Mouse (Mus musculus) midbrain, embryonic 11.5 days (tissue): Measurements from ENCODE around the gene Esyt2. TPM values are rescaled to one million over a fixed set of nuclear protein-coding genes. Genes with fewer than 3 reads are reported as not detected.

Source experiments
- ATAC-seq: fragments of 200-750 bp; cut with Nextera tagmentation; 2 replicates; pipeline ENCODE4 v1.8.0; 2017; ENCODE audit warnings: moderate TSS enrichment, moderate library complexity; ENCODE audit not compliant: low FRiP score
- DNase-seq: peaks from one replicate; pipeline ENCODE4 v3.0.0; 2015; ENCODE audit warnings: low spot score; ENCODE audit errors: missing footprints
- H3K27ac ChIP-seq: fragments of 300-500 bp; sonication (generic); 2 replicates; pipeline ENCODE4 v1.5.1; 2014; ENCODE audit warnings: low read depth, low read length
- H3K27me3 ChIP-seq: fragments of 300-500 bp; sonication (generic); 2 replicates; pipeline ENCODE4 v1.6.1; 2014; ENCODE audit warnings: mild to moderate bottlenecking, low read length, moderate library complexity, mixed read lengths; ENCODE audit not compliant: control insufficient read depth, insufficient read depth
- H3K36me3 ChIP-seq: fragments of 300-500 bp; sonication (generic); 2 replicates; pipeline ENCODE4 v1.6.1; 2014; ENCODE audit warnings: mild to moderate bottlenecking, low read length, moderate library complexity, mixed read lengths; ENCODE audit not compliant: control insufficient read depth, insufficient read depth
- H3K4me1 ChIP-seq: fragments of 300-500 bp; sonication (generic); 2 replicates; pipeline ENCODE4 v1.6.1; 2014; ENCODE audit warnings: low read length; ENCODE audit not compliant: control insufficient read depth, insufficient read depth
- H3K4me2 ChIP-seq: fragments of 300-500 bp; sonication (generic); 2 replicates; pipeline ENCODE4 v1.6.1; 2014; ENCODE audit warnings: mild to moderate bottlenecking, moderate library complexity
- H3K4me3 ChIP-seq: fragments of 300-500 bp; sonication (generic); 2 replicates; pipeline ENCODE4 v1.5.1; 2014; ENCODE audit warnings: low read depth, low read length
- H3K9ac ChIP-seq: fragments of 300-500 bp; sonication (generic); 2 replicates; pipeline ENCODE4 v1.6.1; 2014; ENCODE audit warnings: low read length
- H3K9me3 ChIP-seq: fragments of 300-500 bp; sonication (generic); 2 replicates; pipeline ENCODE4 v1.6.1; 2016; ENCODE audit warnings: low read length; ENCODE audit not compliant: control insufficient read depth
- WGBS: fragments of 180-500 bp; shearing (Covaris S2); extraction: QIAGEN DNeasy Blood & Tissue Kit; methylation state at CpG from one replicate; pipeline ENCODE4 v1.1.7; 2014; 5-methylcytosine and 5-hydroxymethylcytosine counted together
- polyA plus RNA-seq: library from polyadenylated mRNA; unstranded; fragments of >200 nt; fragmentation: Nextera tagmentation; extraction: Ambion mirVana; gene quantifications from 2 replicates; pipeline ENCODE4 v1.2.1, GENCODE M21; 2014

The Esyt2 gene
- polyA plus RNA-seq, 1 experiment from 2014 or later = 17.8 TPM

DNA sequence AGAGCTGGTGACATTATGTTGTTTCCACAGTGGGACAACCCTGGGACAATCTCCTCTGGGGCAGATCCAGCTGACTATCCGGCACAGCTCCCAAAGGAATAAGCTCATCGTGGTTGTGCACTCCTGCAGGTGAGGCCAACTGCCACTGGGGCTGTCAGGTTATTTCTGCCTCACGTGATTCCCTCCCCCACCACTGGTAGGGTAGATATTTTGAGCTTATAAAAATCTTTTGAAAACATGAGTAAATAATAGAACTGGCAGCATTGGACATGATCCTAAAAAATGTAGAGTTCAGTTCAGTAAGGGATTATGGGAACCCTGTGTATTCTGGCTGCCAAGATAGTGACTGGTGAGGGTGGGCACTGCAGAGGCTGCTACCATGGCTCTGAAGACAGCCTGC lies 85.9 kb downstream of the Esyt2 start:
- no peaks in the 10 kb centered on the region; the same call in 1 of the 2 replicates for H3K36me3 ChIP-seq
- 88% methylated on average over 3 of the region's 3 CpGs for WGBS
- H3K9me3 ChIP-seq = no peaks in the 10 kb centered on the region
- H3K4me1 ChIP-seq = no peaks in the 10 kb centered on the region
- no peak overlapping the region for H3K27ac ChIP-seq
- H3K27me3 ChIP-seq = no peaks in the 10 kb centered on the region
- H3K4me2 ChIP-seq = no peak overlapping the region
- DNase-seq = no peak
- ATAC-seq = no peak
- no peak overlapping the region for H3K9ac ChIP-seq
- H3K4me3 ChIP-seq = no peak overlapping the region

DNA sequence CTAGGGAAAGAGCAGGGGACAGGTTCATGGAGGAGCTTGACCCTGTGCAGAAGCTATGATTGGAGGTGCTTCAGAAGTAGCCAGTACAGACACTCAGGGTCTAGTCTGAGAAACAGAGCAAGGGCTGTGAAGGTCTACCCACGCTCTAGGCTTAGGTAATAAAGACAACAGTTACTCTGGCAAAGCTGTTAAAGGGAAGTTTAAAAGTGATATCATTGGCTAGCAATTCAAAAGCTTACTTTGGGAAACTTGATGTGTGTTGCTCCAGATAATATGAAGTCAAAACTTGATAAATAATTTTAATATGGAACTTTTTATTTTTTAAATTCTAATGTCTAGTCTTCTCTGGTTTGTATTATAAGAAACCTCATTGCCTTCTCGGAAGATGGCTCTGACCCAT lies 86.3 kb downstream of the Esyt2 start:
- H3K27ac ChIP-seq = no peak overlapping the region
- H3K9me3 ChIP-seq = no peaks in the 10 kb centered on the region
- 96% methylated on average over 2 of the region's 2 CpGs for WGBS
- no peak overlapping the region for H3K9ac ChIP-seq
- no peaks in the 10 kb centered on the region for H3K27me3 ChIP-seq
- H3K4me3 ChIP-seq = no peak overlapping the region
- no peak overlapping the region for H3K4me2 ChIP-seq
- ATAC-seq = no peak
- H3K4me1 ChIP-seq = no peaks in the 10 kb centered on the region
- no peaks in the 10 kb centered on the region; the same call in 1 of the 2 replicates for H3K36me3 ChIP-seq
- no peak for DNase-seq

DNA sequence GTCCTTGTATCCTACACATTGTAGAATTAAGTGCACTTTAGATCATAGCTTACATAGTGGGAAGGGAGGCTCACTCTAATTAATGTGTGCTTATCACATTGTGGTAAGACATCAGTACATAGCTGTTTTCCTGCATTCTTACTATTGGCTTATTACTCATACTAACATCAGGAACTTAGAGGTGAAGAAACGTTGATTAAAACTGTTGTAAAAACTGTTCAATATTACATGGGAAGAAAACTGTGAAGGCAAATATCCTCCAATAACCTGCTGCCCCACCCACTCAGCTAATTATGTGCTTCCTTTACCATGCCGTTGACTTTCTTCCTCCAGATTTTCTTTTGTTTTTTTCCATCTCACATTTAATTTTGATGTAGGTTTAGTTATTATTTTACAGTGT lies 87.9 kb downstream of the Esyt2 start:
- WGBS = 89% methylated on average over 2 of the region's 2 CpGs
- no peaks in the 10 kb centered on the region for H3K9me3 ChIP-seq
- H3K4me3 ChIP-seq = no peak overlapping the region
- DNase-seq (no peak), ATAC-seq (no peak)
- no peak overlapping the region for H3K9ac ChIP-seq
- H3K4me1 ChIP-seq = no peaks in the 10 kb centered on the region
- H3K27ac ChIP-seq = no peak overlapping the region
- H3K4me2 ChIP-seq = no peak overlapping the region
- H3K36me3 ChIP-seq = no peaks in the 10 kb centered on the region; the same call in 1 of the 2 replicates
- H3K27me3 ChIP-seq = no peaks in the 10 kb centered on the region

DNA sequence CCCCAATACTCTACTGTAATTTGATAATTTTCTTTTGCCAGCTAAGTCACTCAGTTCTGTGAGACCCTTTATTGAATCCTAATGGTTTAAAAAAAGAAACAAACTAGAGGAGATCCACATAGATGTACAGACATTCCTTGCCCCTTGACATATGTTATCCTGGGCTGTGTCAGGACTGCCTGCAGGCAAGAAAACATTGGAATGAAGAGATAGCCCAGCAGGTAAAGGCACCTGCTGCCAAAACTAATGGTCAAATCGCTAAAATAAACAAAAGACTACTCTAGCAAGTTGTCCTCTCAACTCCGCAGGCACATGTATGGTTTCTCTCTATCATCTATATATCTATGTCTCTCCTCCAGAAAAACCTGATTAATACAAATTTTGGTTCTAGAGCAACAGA lies 102.1 kb downstream of the Esyt2 start:
- H3K9ac ChIP-seq = no peak overlapping the region
- WGBS = 90% methylated on average over 2 of the region's 2 CpGs
- H3K27me3 ChIP-seq = no peaks in the 10 kb centered on the region
- no peak overlapping the region for H3K4me2 ChIP-seq
- H3K4me1 ChIP-seq = no peaks in the 10 kb centered on the region
- no peak for ATAC-seq
- no peaks in the 10 kb centered on the region for H3K36me3 ChIP-seq
- no peak overlapping the region for H3K4me3 ChIP-seq
- no peaks in the 10 kb centered on the region for H3K9me3 ChIP-seq
- DNase-seq = peak; percentile 57
- H3K27ac ChIP-seq = no peak overlapping the region

DNA sequence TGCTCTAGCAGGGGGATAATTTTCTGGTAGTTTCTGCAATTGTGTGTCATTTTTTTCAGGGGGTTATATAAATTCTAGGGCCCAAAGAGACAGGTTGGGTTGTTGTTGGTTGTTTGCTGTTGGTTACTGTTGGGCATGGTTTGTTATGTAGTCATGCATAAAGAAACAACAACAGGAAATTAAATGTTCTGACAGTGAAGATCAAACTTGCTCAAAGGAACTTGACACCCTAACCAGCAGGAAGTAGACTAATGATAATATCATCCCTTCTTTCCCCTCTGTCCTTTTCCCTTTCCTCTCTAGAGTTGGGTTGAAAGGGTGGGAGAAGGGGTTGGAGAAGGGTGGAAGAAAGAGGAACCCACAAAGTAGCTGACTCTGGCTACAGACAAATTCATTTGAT lies 103.0 kb downstream of the Esyt2 start:
- no peaks in the 10 kb centered on the region for H3K4me1 ChIP-seq
- H3K9ac ChIP-seq = no peak overlapping the region
- ATAC-seq = no peak
- H3K27ac ChIP-seq = no peak overlapping the region
- H3K4me3 ChIP-seq = no peak overlapping the region
- peak; percentile 73 for DNase-seq
- no peaks in the 10 kb centered on the region for H3K27me3 ChIP-seq
- no peaks in the 10 kb centered on the region for H3K36me3 ChIP-seq
- no peaks in the 10 kb centered on the region for H3K9me3 ChIP-seq
- H3K4me2 ChIP-seq = no peak overlapping the region

DNA sequence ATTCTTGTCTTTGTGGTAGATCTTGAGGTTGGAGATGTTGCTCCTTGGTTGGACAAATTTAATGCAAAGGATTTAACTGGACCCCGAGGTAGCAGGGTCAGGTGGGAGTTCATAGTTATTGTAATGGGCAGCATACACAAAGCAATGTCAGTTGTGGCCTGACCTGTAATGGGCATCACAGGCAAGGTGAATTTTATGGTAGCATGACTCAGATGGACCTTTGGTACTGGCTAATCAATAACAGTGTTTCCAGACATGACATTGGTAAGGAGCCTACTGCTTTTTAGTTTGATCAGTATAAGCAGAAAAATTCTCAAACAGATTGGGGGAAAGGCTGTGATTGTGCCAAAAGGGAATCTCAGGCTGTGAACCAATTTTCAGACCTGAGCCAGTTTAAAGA lies 105.8 kb downstream of the Esyt2 start:
- no peaks in the 10 kb centered on the region for H3K36me3 ChIP-seq
- no peak overlapping the region for H3K4me2 ChIP-seq
- no peak overlapping the region for H3K4me3 ChIP-seq
- H3K27ac ChIP-seq = no peak overlapping the region
- DNase-seq (peak; percentile 33), ATAC-seq (no peak)
- H3K9ac ChIP-seq = no peak overlapping the region
- H3K27me3 ChIP-seq = no peaks in the 10 kb centered on the region
- H3K4me1 ChIP-seq = no peaks in the 10 kb centered on the region
- 76% methylated on average over 1 of the region's 1 CpGs for WGBS
- no peaks in the 10 kb centered on the region for H3K9me3 ChIP-seq

DNA sequence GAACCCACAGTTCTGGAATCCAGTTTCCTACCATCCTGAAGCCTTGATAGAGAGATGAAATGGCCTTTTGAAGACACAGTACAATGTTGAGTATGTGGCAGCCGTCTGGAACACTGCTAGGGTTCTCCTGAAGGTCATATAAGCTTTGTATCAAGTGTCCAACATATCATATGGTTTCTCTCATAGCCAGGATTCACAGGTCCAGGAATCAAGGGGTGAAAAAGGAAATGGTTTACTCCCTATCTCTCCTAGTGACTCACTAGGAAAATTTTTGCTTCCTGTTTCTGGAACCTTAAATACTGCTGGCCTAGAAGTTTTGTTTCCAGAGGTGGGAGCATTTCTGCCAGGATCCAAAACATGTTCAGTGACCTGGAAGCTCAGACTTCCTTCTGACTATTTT lies 108.9 kb downstream of the Esyt2 start:
- ATAC-seq (no peak), DNase-seq (no peak)
- no peaks in the 10 kb centered on the region for H3K36me3 ChIP-seq
- WGBS = 68% methylated on average over 1 of the region's 1 CpGs
- no peak overlapping the region for H3K9ac ChIP-seq
- H3K4me1 ChIP-seq = no peaks in the 10 kb centered on the region
- no peak overlapping the region for H3K4me3 ChIP-seq
- no peak overlapping the region for H3K27ac ChIP-seq
- no peaks in the 10 kb centered on the region for H3K27me3 ChIP-seq
- no peaks in the 10 kb centered on the region for H3K9me3 ChIP-seq
- H3K4me2 ChIP-seq = no peak overlapping the region

DNA sequence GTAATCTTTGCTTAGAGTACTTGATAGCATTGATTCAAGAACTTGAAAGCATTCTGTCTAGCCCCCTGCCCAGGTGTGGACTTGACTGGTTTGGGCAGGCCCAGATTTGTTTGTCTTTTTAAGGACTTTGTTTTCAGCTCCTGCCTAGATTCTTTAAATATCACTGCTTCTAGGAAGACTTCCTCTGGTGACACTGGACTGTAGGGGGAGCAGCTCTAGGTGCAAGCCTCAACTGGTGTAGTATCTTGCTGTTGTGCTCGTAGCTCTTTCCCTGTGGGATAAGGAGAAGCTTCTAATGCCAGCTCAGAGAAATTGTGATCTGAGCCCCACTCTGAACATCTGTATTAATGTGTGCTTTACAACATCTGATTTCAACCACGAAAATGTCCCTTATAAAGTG lies 113.3 kb downstream of the Esyt2 start:
- no peak overlapping the region for H3K4me2 ChIP-seq
- no peak overlapping the region for H3K4me3 ChIP-seq
- H3K4me1 ChIP-seq = no peaks in the 10 kb centered on the region
- DNase-seq = no peak
- no peak overlapping the region for H3K27ac ChIP-seq
- H3K9me3 ChIP-seq = no peaks in the 10 kb centered on the region
- H3K27me3 ChIP-seq = no peaks in the 10 kb centered on the region
- no peak overlapping the region for H3K9ac ChIP-seq
- ATAC-seq = no peak
- H3K36me3 ChIP-seq = no peaks in the 10 kb centered on the region
- WGBS = 66% methylated on average over 2 of the region's 2 CpGs

DNA sequence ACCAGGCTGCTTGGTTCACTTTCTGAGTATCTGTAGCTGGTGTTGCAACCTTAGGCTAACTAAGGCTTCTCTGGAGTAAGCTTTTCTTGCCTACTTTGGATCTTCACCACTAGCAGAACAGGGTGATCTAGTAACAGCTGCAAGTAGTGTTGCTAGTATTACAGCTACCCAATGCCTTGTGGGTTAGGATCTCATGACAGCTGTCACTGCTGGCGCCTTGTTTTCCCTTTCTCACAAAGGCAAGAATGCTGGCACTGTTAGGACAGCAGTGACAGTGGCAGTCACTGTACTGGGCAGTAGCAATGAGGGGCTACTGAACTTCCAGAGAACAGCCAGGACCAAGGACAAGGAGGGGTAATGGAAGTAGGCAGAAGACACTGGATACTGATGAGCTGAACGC lies 114.3 kb downstream of the Esyt2 start:
- no peak for DNase-seq
- H3K9me3 ChIP-seq = no peaks in the 10 kb centered on the region; the same call in 1 of the 2 replicates
- H3K27ac ChIP-seq = no peak overlapping the region
- 88% methylated on average over 2 of the region's 2 CpGs for WGBS
- H3K36me3 ChIP-seq = no peaks in the 10 kb centered on the region
- H3K9ac ChIP-seq = no peak overlapping the region
- H3K4me2 ChIP-seq = no peak overlapping the region
- H3K27me3 ChIP-seq = no peaks in the 10 kb centered on the region
- no peaks in the 10 kb centered on the region for H3K4me1 ChIP-seq
- H3K4me3 ChIP-seq = no peak overlapping the region
- no peak for ATAC-seq
